Mouse (Mus musculus) liver (tissue): Measurements from ENCODE around the gene Elf1.
A peak's percentile ranks its signal among the peaks of the same experiment; 100 is the strongest.
"Not testable (repeated sequence)": the region's sequence is repeated elsewhere in the genome, so short reads cannot be mapped to it uniquely, and the experiment has no call there.

ENCODE experiments used
- DNase-seq: peaks from one replicate; pipeline ENCODE4 v3.0.0-alpha.2; 2020; ENCODE audit warnings: mixed read lengths

The Elf1 gene

DNA sequence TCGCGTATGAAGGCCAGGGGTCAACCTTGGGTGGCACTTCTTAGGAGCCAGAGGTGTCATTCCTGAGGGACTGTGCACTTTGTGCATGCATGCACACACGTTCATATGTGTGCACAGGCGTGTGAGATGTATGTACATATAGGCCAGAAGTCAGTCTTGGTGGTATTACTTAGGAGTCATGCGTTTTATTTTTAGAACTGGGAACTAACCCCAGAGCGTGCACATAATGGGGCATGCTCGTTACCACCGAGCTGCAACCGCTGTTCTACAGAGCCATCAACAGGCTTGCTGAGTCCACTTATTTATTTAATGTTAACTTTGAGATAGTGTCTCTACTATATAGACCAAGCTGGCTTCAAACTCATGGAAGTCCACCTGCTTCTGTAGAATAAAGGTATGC, 41.4 kb downstream of the Elf1 start:
- DNase-seq: no peak

GRCm38 (mm10) chr14:79526106-79526505, 45.1 kb downstream of the Elf1 start:
- not testable (repeated sequence) for DNase-seq

GRCm38 (mm10) chr14:79527704-79528103, 46.7 kb downstream of the Elf1 start:
- no peak for DNase-seq

DNA sequence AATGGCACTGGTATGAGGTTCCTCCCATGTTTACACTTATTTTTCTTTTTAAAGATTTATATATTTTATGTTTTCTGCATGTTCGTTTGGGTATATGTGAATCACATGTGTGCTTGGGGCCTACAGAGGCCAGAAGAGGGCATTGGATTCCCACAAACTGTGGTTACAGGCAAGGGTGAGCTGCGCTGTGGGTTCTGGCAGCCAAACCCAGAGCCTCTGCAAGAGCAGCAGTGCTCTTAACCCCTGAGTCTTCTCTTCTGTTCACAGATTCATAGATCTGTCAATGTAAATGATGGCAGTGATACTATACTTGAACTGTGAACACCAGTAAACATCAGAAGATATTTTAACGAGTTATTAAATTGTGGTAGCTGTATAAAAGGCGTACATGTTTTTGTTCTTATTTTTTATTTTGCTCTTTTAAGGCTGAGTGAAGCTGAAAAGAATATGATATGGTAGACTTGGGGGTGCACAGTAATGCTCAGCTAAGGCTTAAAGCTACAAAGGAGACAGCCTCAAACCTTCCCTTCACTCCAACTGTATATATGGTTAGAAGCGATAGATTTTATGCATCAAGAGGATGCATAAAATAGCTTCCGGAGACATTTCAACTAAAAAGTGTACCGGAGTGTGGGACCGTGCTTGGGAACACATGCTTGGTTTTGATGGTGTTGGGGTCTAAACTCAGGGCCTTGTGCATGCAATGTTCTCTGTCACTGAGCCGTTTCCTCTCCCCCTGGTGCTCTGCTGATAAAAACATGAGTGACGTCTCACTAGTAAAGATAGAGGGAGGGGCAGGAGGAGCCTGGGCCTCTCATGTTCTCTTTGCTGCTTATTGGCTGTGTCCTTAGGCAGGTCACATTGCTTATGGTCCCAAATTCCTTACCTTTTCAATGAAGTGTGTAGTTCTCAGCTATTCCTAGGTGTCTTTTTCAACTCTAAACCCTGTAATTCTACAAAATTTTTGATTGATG, 48.9 kb downstream of the Elf1 start:
- peak; percentile 83 for DNase-seq

GRCm38 (mm10) chr14:79530761-79531160, 49.8 kb downstream of the Elf1 start:
- DNase-seq: peak; percentile 50

DNA sequence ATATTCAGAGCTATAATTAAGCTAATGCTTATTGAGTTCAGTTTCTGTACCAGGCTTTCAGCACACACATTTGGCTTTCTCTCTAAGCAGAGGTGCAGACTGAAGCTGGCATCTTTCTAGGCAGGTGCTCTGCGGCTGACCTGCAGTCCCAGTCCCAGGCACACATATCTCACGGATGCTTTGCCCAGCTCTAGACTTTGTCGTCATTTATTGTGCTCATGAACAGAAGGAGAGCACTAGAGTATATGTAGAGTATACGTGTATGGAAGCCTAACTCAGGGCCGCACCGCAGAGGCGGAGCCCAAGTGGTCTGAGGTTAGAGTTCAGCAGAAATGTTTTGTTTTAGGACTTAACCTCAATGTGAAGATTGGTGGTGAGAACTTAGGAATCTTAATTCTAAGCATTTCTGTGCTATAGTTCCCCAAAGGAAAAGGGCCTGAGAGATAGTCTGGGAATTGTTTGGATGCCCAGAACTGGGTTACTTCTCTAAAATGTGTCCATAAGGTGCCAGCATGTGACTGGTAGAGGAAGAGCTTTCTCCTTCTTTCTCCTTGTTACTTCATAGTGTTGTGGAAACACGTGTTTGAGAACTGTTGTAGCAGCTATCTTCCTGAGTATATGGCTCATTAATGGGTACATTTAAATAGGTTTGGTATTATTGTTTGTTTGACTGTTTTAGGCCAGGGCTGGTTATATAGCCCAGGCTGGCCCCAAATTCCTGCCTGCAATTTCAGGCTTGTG, 51.2 kb downstream of the Elf1 start:
- DNase-seq: no peak

- peak; percentile 64 for DNase-seq
Observed at GRCm38 (mm10) chr14:79533350-79533749, 52.4 kb downstream of the Elf1 start.

DNA sequence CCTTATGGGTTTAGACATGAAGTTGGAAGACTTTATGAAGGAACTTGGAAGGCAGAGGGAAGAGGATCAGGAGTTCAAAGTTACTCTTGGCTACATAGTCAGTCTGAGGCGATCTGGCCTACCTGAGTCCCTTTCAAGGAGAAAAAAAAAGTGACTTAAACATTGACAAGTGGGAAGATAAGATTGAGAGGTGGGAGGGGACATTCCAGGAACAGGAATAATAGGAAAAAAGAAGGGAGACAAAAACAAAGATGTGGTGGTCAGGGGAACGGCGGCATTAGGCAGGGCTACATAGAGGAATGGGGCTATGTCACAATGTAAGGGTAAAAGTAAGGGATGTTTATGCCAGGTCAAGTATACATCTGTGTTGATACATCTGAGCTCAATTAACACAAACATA, 53.2 kb downstream of the Elf1 start:
- no peak for DNase-seq

- DNase-seq: not testable (repeated sequence)
Observed at GRCm38 (mm10) chr14:79534656-79535055, 53.7 kb downstream of the Elf1 start.

- DNase-seq: peak; percentile 76
Observed at GRCm38 (mm10) chr14:79535318-79535717, 54.3 kb downstream of the Elf1 start.

DNA sequence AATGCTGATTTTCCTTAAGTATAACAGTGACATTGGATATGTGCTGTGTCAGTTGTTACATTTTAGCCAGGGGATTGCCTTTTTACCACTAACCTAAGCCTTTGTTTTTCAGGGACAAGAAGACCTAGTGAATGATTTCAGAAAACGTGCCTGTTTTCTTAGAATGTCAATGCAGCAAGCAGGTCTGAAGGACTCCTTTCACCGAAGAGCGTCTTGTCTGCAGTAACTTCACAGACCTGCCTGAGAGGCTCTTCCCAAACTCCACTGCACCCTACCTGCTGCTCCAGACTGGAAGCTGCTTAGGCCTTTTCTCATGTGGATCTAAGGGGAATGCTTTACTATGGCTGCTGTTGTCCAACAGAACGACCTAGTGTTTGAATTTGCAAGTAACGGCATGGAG, 55.0 kb downstream of the Elf1 start:
- no peak for DNase-seq

- no peak for DNase-seq
Observed at GRCm38 (mm10) chr14:79536837-79537236, 55.8 kb downstream of the Elf1 start.

DNA sequence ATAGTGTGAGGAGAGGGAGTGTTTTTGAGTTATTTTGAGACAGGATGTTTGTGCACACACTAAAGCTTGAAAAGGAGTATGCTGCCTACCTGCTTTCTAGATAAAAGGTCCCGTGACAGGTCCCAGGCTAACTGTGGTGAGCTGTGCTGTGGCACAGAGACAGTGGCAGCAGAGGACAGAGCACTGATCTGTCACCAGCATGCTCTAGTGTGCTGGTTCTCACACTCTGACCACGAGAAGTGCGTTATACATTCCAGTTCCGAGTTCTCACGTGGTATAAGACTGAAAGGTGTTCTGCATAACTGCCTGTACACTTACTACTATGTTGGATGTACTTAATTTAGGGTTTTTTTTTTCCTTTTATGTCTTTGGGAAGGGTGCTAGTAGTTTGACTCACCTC, 56.5 kb downstream of the Elf1 start:
- peak; percentile 75 for DNase-seq

DNA sequence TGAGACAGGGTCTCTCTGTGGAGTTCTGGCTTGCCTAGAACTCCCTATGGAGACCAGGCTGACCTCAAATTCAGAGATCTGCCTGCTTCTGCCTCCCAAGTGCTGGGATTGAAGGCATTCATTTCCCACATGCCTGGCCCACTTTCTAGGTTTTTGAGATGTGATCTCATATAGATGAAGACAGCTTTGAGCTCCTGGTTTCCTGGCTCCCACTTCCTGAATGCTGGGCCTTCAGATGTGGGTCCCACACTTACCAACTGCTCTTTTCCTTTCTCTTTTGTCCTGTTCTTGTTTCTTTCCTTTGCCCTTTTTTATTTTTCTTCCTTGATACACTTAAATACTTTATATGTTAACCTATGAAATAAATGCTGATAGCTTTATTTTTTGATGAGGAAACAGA, 56.9 kb downstream of the Elf1 start:
- no peak for DNase-seq

GRCm38 (mm10) chr14:79541606-79542005, 60.6 kb downstream of the Elf1 start:
- no peak for DNase-seq

DNA sequence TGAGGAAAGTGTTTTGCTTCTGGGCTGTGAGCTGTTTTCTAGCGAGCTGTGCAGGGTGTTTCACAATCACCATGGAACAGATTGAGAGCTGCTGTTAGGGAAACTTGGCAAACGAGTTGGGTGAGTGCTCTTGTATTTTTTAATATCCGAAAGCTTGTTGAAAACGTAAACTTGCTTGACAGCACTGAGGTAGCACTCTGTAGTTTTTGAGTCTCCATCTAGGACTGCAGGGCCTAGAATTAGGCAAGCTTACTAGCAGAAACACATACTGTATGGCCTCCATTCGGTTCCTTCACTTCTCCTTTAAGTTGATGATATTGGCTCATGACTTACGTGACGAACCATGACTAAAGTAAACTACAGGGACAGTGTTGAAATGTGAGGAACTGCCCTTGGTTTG, 68.3 kb downstream of the Elf1 start:
- no peak for DNase-seq

- DNase-seq: no peak
Observed at GRCm38 (mm10) chr14:79551929-79552328, 70.9 kb downstream of the Elf1 start.

GRCm38 (mm10) chr14:79552854-79553253, 71.9 kb downstream of the Elf1 start:
- no peak for DNase-seq

DNA sequence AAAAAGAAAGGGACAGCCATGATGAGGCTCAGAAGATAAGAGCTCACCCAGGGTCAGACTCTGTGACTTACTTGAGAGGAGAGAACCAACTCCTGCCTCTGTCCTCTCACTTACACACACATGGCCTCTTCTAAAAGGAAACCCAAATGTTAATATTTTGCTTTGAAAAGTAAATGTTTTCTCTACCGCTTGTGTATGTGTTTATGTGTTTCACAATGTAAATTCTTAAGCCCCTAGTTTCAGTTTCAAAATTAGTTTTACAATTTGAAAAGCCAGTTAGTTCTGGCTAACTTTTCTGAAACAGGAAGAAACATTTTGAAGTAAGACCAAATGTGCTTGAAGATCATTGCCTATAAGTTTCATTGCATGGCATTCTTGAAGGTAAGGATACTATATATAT, 76.8 kb downstream of the Elf1 start:
- no peak for DNase-seq

DNA sequence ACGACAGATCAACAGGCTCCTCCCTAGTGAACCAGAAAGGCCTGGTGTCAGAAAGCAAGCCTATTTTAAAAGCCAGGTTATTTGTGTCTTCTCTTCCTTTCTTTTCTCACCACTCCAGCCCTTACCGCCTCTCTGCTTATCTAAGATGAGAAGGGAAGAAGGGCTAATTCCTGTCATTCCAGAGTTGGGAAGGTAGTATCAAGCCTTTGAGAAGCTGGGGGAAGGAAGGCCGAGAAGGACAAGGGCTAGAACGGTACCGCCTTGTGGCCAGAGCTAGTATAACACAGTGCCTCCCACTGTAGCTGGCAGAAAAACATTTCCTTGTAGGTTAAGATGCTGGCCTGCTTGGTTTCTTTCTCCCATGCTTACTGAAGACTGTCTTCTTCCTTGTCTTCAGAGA, 81.8 kb downstream of the Elf1 start:
- DNase-seq: peak; percentile 61

DNA sequence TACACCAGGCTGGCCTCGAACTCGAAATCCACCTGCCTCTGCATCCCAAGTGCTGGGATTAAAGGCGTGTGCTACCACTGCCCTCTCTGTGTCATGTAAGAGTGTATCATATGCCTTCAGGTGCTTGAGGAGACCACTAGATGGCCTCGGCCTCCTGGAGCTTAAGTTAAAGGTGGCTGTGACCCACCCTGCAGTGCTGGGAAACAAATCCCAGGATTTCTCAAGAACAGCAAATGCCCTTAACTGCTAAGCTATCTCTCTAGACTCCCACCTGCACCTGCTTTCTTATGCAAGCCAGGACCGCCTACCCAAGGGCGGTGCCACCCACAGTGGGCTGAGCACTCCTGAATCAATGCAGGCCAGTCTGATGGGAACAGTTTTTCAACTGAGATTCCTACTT, 83.8 kb downstream of the Elf1 start:
- DNase-seq: no peak

DNA sequence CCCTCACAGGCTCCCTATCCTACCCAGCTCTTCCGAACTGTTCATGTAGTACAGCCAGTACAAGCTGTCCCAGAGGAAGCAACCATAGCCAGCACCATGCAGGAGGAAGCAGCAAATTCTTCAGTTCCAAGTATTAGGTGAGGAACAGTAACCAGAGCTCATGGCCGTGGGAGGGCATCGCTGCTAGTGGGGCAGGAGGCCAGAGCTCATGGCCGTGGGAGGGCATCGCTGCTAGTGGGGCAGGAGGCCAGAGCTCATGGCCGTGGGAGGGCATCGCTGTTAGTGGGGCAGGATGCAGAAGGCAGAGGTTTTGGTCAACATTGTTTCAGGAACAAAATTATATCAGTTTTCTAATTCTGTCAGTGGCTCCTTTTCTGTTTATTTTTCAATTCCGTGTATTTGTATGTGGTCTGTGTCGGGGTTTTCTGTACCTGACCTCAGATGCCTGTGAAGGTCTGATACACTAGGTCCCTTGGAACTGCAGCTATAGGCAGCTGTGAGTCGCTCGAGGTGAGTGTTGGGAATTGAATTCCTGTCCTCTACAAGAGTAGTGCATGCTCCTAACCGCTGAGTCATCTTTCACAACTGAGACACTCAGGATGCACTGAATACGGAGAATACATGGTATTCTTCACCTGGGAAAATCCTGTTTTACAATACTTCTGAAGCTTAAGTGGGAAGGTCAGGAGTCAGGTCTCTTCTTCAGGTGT, 92.6 kb downstream of the Elf1 start:
- DNase-seq: no peak

- DNase-seq: no peak
Observed at GRCm38 (mm10) chr14:79574361-79574760, 93.4 kb downstream of the Elf1 start.
